8 mouse cellular contexts compared by ENCODE assay signal in genomic region chr19:5405924-5406323, GRCm38 (mm10). TPM values are rescaled to one million over a fixed set of nuclear protein-coding genes. Genes with fewer than 3 reads are reported as not detected.
DNase-seq lines count a peak whose midpoint lies in the region; ATAC-seq and TF ChIP-seq lines count a peak whose summit lies in the region.

No protein-coding gene starts in this region.

- peak overlapping the region; percentile 66 for H3K4me2 ChIP-seq in kidney, embryonic 16.5 days (replicated peaks; ENCODE audit: low read depth, low read length)
- peak overlapping the region; percentile 56 for H3K4me2 ChIP-seq in hindbrain, embryonic 16.5 days (ENCODE audit: low read length)
- H3K4me2 ChIP-seq in midbrain, embryonic 15.5 days: peak overlapping the region; percentile 56

- 22% methylated on average over 7 of the region's 7 CpGs for WGBS in kidney, embryonic 16.5 days
- 27% methylated on average over 7 of the region's 7 CpGs for WGBS in hindbrain, embryonic 16.5 days
- WGBS in midbrain, embryonic 15.5 days: 21% methylated on average over 7 of the region's 7 CpGs

- no peak for TF ChIP-seq POLR2A in bone marrow macrophage, adult 2 months (IDR thresholded peaks at IDR 0.05; ENCODE audit: borderline replicate concordance, low read depth, low read length)

- H3K36me3 ChIP-seq in kidney, embryonic 16.5 days (ENCODE audit: insufficient read depth, low read length): no peaks in the 10 kb centered on the region
- no peaks in the 10 kb centered on the region for H3K36me3 ChIP-seq in hindbrain, embryonic 16.5 days (ENCODE audit: control insufficient read depth, insufficient read depth, low read length)
- no peaks in the 10 kb centered on the region for H3K36me3 ChIP-seq in midbrain, embryonic 15.5 days (replicated peaks)

- no peaks in the 10 kb centered on the region for H3K9me3 ChIP-seq in kidney, embryonic 16.5 days (ENCODE audit: low read length)
- no peaks in the 10 kb centered on the region for H3K9me3 ChIP-seq in hindbrain, embryonic 16.5 days (ENCODE audit: control insufficient read depth, low read length)
- no peaks in the 10 kb centered on the region for H3K9me3 ChIP-seq in midbrain, embryonic 15.5 days

- H3K27ac ChIP-seq in kidney, embryonic 16.5 days (ENCODE audit: low read length): peak overlapping the region; percentile 69
- H3K27ac ChIP-seq in bone marrow macrophage, adult 2 months (ENCODE audit: insufficient read depth, low read depth, low read length): peak overlapping the region; percentile 52
- peak overlapping the region; percentile 31; the same call in 1 of the 2 replicates for H3K27ac ChIP-seq in hindbrain, embryonic 16.5 days (ENCODE audit: low read depth, low read length)
- peak overlapping the region; percentile 62 for H3K27ac ChIP-seq in midbrain, embryonic 15.5 days

- no peak for DNase-seq in kidney, adult 11 months
- no peak for DNase-seq in right cerebral cortex, adult 2 months (ENCODE audit: low spot score in 2 of 2)
- DNase-seq in kidney, adult 18-20 months: no peak

- H3K4me3 ChIP-seq in kidney, embryonic 16.5 days (ENCODE audit: low read length): peak overlapping the region; percentile 44
- H3K4me3 ChIP-seq in bone marrow macrophage, adult 2 months (ENCODE audit: insufficient read depth, low read length): peak overlapping the region; percentile 59
- H3K4me3 ChIP-seq in hindbrain, embryonic 16.5 days (ENCODE audit: low read length): peak overlapping the region; percentile 34
- peak overlapping the region; percentile 38 for H3K4me3 ChIP-seq in midbrain, embryonic 15.5 days

- H3K9ac ChIP-seq in kidney, embryonic 16.5 days (replicated peaks; ENCODE audit: low read length): peak overlapping the region; percentile 70
- peak overlapping the region; percentile 46; the same call in 1 of the 2 replicates for H3K9ac ChIP-seq in hindbrain, embryonic 16.5 days (ENCODE audit: low read depth, low read length)
- H3K9ac ChIP-seq in midbrain, embryonic 15.5 days: peak overlapping the region; percentile 21; the same call in 1 of the 2 replicates

- H3K4me1 ChIP-seq in kidney, embryonic 16.5 days (ENCODE audit: insufficient read depth, low read length): peaks cover 15% of the 10 kb centered on the region; the same call in 1 of the 2 replicates
- H3K4me1 ChIP-seq in bone marrow macrophage, adult 2 months (ENCODE audit: control insufficient read depth, insufficient read depth, low read length): peaks cover 38% of the 10 kb centered on the region
- H3K4me1 ChIP-seq in hindbrain, embryonic 16.5 days (ENCODE audit: control insufficient read depth, insufficient read depth, low read depth, low read length): peaks cover 13% of the 10 kb centered on the region
- peaks cover 17% of the 10 kb centered on the region for H3K4me1 ChIP-seq in midbrain, embryonic 15.5 days

- ATAC-seq in kidney, embryonic 16.5 days (ENCODE audit: low FRiP score, low TSS enrichment): no peak
- ATAC-seq in hindbrain, embryonic 16.5 days: no peak
- ATAC-seq in midbrain, embryonic 15.5 days (replicated peaks): no peak
- ATAC-seq in frontal cortex, adult (ENCODE audit: low TSS enrichment): no peak

- no peaks in the 10 kb centered on the region for H3K27me3 ChIP-seq in kidney, embryonic 16.5 days (ENCODE audit: insufficient read depth, low read length)
- H3K27me3 ChIP-seq in hindbrain, embryonic 16.5 days (replicated peaks; ENCODE audit: control insufficient read depth, insufficient read depth, low read length): no peaks in the 10 kb centered on the region
- no peaks in the 10 kb centered on the region for H3K27me3 ChIP-seq in midbrain, embryonic 15.5 days (replicated peaks)

- TF ChIP-seq CTCF in bone marrow macrophage, adult 2 months (IDR thresholded peaks at IDR 0.05; ENCODE audit: low read depth, low read length): no peak

RNA-seq across cellular contexts. Expression of gene Tsga10ip, which starts 3.6 kb away (rescaled TPM):
- 0.41 TPM in 1 of 2 replicates, not detected in the other for polyA plus RNA-seq in kidney, embryonic 16.5 days (2015; fragmentation: Nextera tagmentation; extraction: Ambion mirVana)
- polyA plus RNA-seq in bone marrow macrophage, adult 2 months (2012; ENCODE audit: insufficient read depth, insufficient read length, missing spikeins): not detected in 2 replicates
- polyA plus RNA-seq in hindbrain, embryonic 16.5 days (2015; fragmentation: Nextera tagmentation; extraction: Ambion mirVana): 0.36 TPM in 1 of 2 replicates, not detected in the other
- not detected in 2 replicates for polyA plus RNA-seq in midbrain, embryonic 15.5 days (2015; fragmentation: Nextera tagmentation; extraction: Ambion mirVana)

RNA-seq across cellular contexts. Expression of gene Sart1, which starts 17.4 kb away (rescaled TPM):
- polyA plus RNA-seq in kidney, embryonic 16.5 days (2015; fragmentation: Nextera tagmentation; extraction: Ambion mirVana): 75.3 and 92.2 TPM in 2 replicates
- 103 and 110 TPM in 2 replicates for polyA plus RNA-seq in bone marrow macrophage, adult 2 months (2012; ENCODE audit: insufficient read depth, insufficient read length, missing spikeins)
- polyA plus RNA-seq in hindbrain, embryonic 16.5 days (2015; fragmentation: Nextera tagmentation; extraction: Ambion mirVana): 58.8 and 66.0 TPM in 2 replicates
- polyA plus RNA-seq in midbrain, embryonic 15.5 days (2015; fragmentation: Nextera tagmentation; extraction: Ambion mirVana): 72.5 and 77.3 TPM in 2 replicates

RNA-seq across cellular contexts. Expression of gene Drap1, which starts 18.9 kb away (rescaled TPM):
- 226 and 236 TPM in 2 replicates for polyA plus RNA-seq in kidney, embryonic 16.5 days (2015; fragmentation: Nextera tagmentation; extraction: Ambion mirVana)
- 160 and 167 TPM in 2 replicates for polyA plus RNA-seq in bone marrow macrophage, adult 2 months (2012; ENCODE audit: insufficient read depth, insufficient read length, missing spikeins)
- polyA plus RNA-seq in hindbrain, embryonic 16.5 days (2015; fragmentation: Nextera tagmentation; extraction: Ambion mirVana): 301 and 318 TPM in 2 replicates
- 291 and 296 TPM in 2 replicates for polyA plus RNA-seq in midbrain, embryonic 15.5 days (2015; fragmentation: Nextera tagmentation; extraction: Ambion mirVana)

RNA-seq across cellular contexts. Expression of gene AI837181, which starts 19.0 kb away (rescaled TPM):
- polyA plus RNA-seq in kidney, embryonic 16.5 days (2015; fragmentation: Nextera tagmentation; extraction: Ambion mirVana): 24.0 and 50.8 TPM in 2 replicates
- 47.5 and 53.7 TPM in 2 replicates for polyA plus RNA-seq in bone marrow macrophage, adult 2 months (2012; ENCODE audit: insufficient read depth, insufficient read length, missing spikeins)
- 38.5 and 72.7 TPM in 2 replicates for polyA plus RNA-seq in hindbrain, embryonic 16.5 days (2015; fragmentation: Nextera tagmentation; extraction: Ambion mirVana)
- 71.5 and 74.9 TPM in 2 replicates for polyA plus RNA-seq in midbrain, embryonic 15.5 days (2015; fragmentation: Nextera tagmentation; extraction: Ambion mirVana)

RNA-seq across cellular contexts. Expression of gene Banf1, which starts 39.0 kb away (rescaled TPM):
- polyA plus RNA-seq in kidney, embryonic 16.5 days (2015; fragmentation: Nextera tagmentation; extraction: Ambion mirVana): 453 and 487 TPM in 2 replicates
- 102 and 103 TPM in 2 replicates for polyA plus RNA-seq in bone marrow macrophage, adult 2 months (2012; ENCODE audit: insufficient read depth, insufficient read length, missing spikeins)
- 315 and 333 TPM in 2 replicates for polyA plus RNA-seq in hindbrain, embryonic 16.5 days (2015; fragmentation: Nextera tagmentation; extraction: Ambion mirVana)
- 307 and 337 TPM in 2 replicates for polyA plus RNA-seq in midbrain, embryonic 15.5 days (2015; fragmentation: Nextera tagmentation; extraction: Ambion mirVana)
